Mouse (Mus musculus) kidney, embryonic 16.5 days (tissue): ENCODE measurements around the gene Hnrnpr. TPM values are rescaled to one million over a fixed set of nuclear protein-coding genes. Genes with fewer than 3 reads are reported as not detected.

Experiments
- ATAC-seq: fragments of 200-750 bp; cut with Nextera tagmentation; 2 replicates; pipeline ENCODE4 v1.8.0; 2017; ENCODE audit warnings: moderate TSS enrichment; ENCODE audit not compliant: low FRiP score, low TSS enrichment
- H3K27ac ChIP-seq: fragments of 300-500 bp; sonication (generic); 2 replicates; pipeline ENCODE4 v1.5.1; 2014; ENCODE audit warnings: low read length
- H3K27me3 ChIP-seq: fragments of 300-500 bp; sonication (generic); 2 replicates; pipeline ENCODE4 v1.6.1; 2014; ENCODE audit warnings: low read length, control low read depth, mixed read lengths; ENCODE audit not compliant: insufficient read depth
- H3K36me3 ChIP-seq: fragments of 300-500 bp; sonication (generic); 2 replicates; pipeline ENCODE4 v1.6.1; 2014; ENCODE audit warnings: low read length, control low read depth, mixed read lengths; ENCODE audit not compliant: insufficient read depth
- H3K4me1 ChIP-seq: fragments of 300-500 bp; sonication (generic); 2 replicates; pipeline ENCODE4 v1.6.1; 2014; ENCODE audit warnings: low read length, control low read depth, mixed read lengths; ENCODE audit not compliant: insufficient read depth
- H3K4me2 ChIP-seq: fragments of 300-500 bp; sonication (generic); replicated peaks from 2 replicates; pipeline ENCODE4 v1.6.1; 2014; ENCODE audit warnings: low read depth, low read length
- H3K4me3 ChIP-seq: fragments of 300-500 bp; sonication (generic); 2 replicates; pipeline ENCODE4 v1.5.1; 2014; ENCODE audit warnings: mild to moderate bottlenecking, low read length
- H3K9ac ChIP-seq: fragments of 300-500 bp; sonication (generic); replicated peaks from 2 replicates; pipeline ENCODE4 v1.6.1; 2014; ENCODE audit warnings: low read length
- H3K9me3 ChIP-seq: fragments of 300-500 bp; sonication (generic); 2 replicates; pipeline ENCODE4 v1.6.1; 2016; ENCODE audit warnings: low read length, control low read depth
- whole genome bisulfite sequencing: fragments of 180-500 bp; shearing (Covaris S2); extraction: QIAGEN DNeasy Blood & Tissue Kit; methylation state at CpG from one replicate; pipeline ENCODE4 v1.1.7; 2014; 5-methylcytosine and 5-hydroxymethylcytosine counted together
- polyA plus RNA-seq: library from polyadenylated mRNA; unstranded; fragments of >200 nt; fragmentation: Nextera tagmentation; extraction: Ambion mirVana; gene quantifications from 2 replicates; pipeline ENCODE4 v1.2.1, GENCODE M21; 2015

Gene Hnrnpr
- polyA plus RNA-seq = 181 TPM in 2 replicates

GRCm38 (mm10) chr4:136310229-136311041 lies at the start of gene Hnrnpr:
Gene Hnrnpr, plus strand, starts transcription at chr4:136310942.
- Histone ChIP-seq H3K27me3 (no peaks in the 10 kb centered on the region), H3K27ac (peak within 1 kb of the TSS; percentile 99), H3K36me3 (no peaks in the 10 kb centered on the region), H3K9me3 (no peaks in the 10 kb centered on the region), H3K4me1 (peaks cover 35% of the 10 kb centered on the region), H3K4me3 (peak within 1 kb of the TSS; percentile 100), H3K4me2 (peak within 1 kb of the TSS; percentile 93), H3K9ac (peak within 1 kb of the TSS; percentile 100)
- under 1% methylated on average over 60 of the region's 65 CpGs for WGBS
- ATAC-seq = peak; percentile 99

- 67% methylated on average over 10 of the region's 10 CpGs for WGBS
- no peak overlapping the region for H3K4me2 ChIP-seq
- H3K4me1 ChIP-seq = no peaks in the 10 kb centered on the region
- no peak overlapping the region for H3K4me3 ChIP-seq
- no peaks in the 10 kb centered on the region for H3K9me3 ChIP-seq
- ATAC-seq = peak; percentile 52; the same call in 1 of the 2 replicates
- H3K36me3 ChIP-seq = no peaks in the 10 kb centered on the region
- no peak overlapping the region for H3K27ac ChIP-seq
- H3K9ac ChIP-seq = no peak overlapping the region
- H3K27me3 ChIP-seq = no peaks in the 10 kb centered on the region
These were observed 48.8 kb upstream of the Hnrnpr start for GRCm38 (mm10) chr4:136261912-136262311.

GRCm38 (mm10) chr4:136263555-136263954 lies 47.2 kb upstream of the Hnrnpr start:
- Histone ChIP-seq H3K36me3 (no peaks in the 10 kb centered on the region), H3K4me1 (no peaks in the 10 kb centered on the region), H3K9me3 (no peaks in the 10 kb centered on the region), H3K4me2 (no peak overlapping the region), H3K27ac (no peak overlapping the region), H3K9ac (no peak overlapping the region), H3K27me3 (no peaks in the 10 kb centered on the region), H3K4me3 (no peak overlapping the region)
- ATAC-seq = no peak
- 95% methylated on average over 4 of the region's 4 CpGs for WGBS

- Histone ChIP-seq H3K27ac (no peak overlapping the region), H3K4me3 (no peak overlapping the region), H3K4me1 (no peaks in the 10 kb centered on the region), H3K27me3 (no peaks in the 10 kb centered on the region), H3K4me2 (no peak overlapping the region), H3K36me3 (no peaks in the 10 kb centered on the region), H3K9ac (no peak overlapping the region), H3K9me3 (no peaks in the 10 kb centered on the region)
- no peak for ATAC-seq
- 78% methylated on average over 9 of the region's 9 CpGs for WGBS
These were observed 43.9 kb upstream of the Hnrnpr start for GRCm38 (mm10) chr4:136266716-136267343.

- H3K36me3 ChIP-seq = no peaks in the 10 kb centered on the region
- no peaks in the 10 kb centered on the region for H3K27me3 ChIP-seq
- no peak overlapping the region for H3K4me3 ChIP-seq
- peaks cover 14% of the 10 kb centered on the region for H3K9me3 ChIP-seq
- 96% methylated on average over 1 of the region's 1 CpGs for WGBS
- no peak overlapping the region for H3K4me2 ChIP-seq
- ATAC-seq = no peak
- no peak overlapping the region for H3K27ac ChIP-seq
- H3K9ac ChIP-seq = no peak overlapping the region
- H3K4me1 ChIP-seq = no peaks in the 10 kb centered on the region
These were observed 41.8 kb upstream of the Hnrnpr start for GRCm38 (mm10) chr4:136268912-136269311.

GRCm38 (mm10) chr4:136270648-136271047 lies 40.1 kb upstream of the Hnrnpr start:
- Histone ChIP-seq H3K4me1 (no peaks in the 10 kb centered on the region), H3K9ac (no peak overlapping the region), H3K4me3 (no peak overlapping the region), H3K27me3 (no peaks in the 10 kb centered on the region), H3K27ac (no peak overlapping the region), H3K36me3 (no peaks in the 10 kb centered on the region), H3K4me2 (no peak overlapping the region), H3K9me3 (peaks cover 14% of the 10 kb centered on the region)
- no peak for ATAC-seq
- WGBS = 76% methylated on average over 8 of the region's 8 CpGs

- Histone ChIP-seq H3K4me3 (no peak overlapping the region), H3K9ac (no peak overlapping the region), H3K27me3 (no peaks in the 10 kb centered on the region), H3K27ac (no peak overlapping the region), H3K9me3 (no peaks in the 10 kb centered on the region), H3K36me3 (no peaks in the 10 kb centered on the region), H3K4me1 (peaks cover 24% of the 10 kb centered on the region), H3K4me2 (no peak overlapping the region)
- WGBS = 58% methylated on average over 8 of the region's 8 CpGs
- ATAC-seq = no peak
These were observed 29.6 kb upstream of the Hnrnpr start for GRCm38 (mm10) chr4:136281097-136281496.

GRCm38 (mm10) chr4:136281611-136282010 lies 29.1 kb upstream of the Hnrnpr start:
- no peak overlapping the region for H3K9ac ChIP-seq
- H3K36me3 ChIP-seq = no peaks in the 10 kb centered on the region
- H3K27ac ChIP-seq = 0 out of 2 replicates have a peak overlapping the region, but pooled peaks have one; percentile 2

GRCm38 (mm10) chr4:136282621-136283480 lies 27.9 kb upstream of the Hnrnpr start:
- Histone ChIP-seq H3K9ac (peak overlapping the region; percentile 52; the same call in 1 of the 2 replicates), H3K27ac (peak overlapping the region; percentile 89), H3K27me3 (no peaks in the 10 kb centered on the region), H3K4me3 (no peak overlapping the region), H3K4me2 (peak overlapping the region; percentile 10; the same call in 1 of the 2 replicates), H3K4me1 (peaks cover 34% of the 10 kb centered on the region), H3K9me3 (no peaks in the 10 kb centered on the region), H3K36me3 (peaks cover 8% of the 10 kb centered on the region)
- ATAC-seq = no peak
- 44% methylated on average over 10 of the region's 10 CpGs for WGBS

More at GRCm38 (mm10) chr4:136281611-136282010, 29.1 kb upstream of the Hnrnpr start:
- Histone ChIP-seq H3K4me1 (peaks cover 26% of the 10 kb centered on the region), H3K27me3 (no peaks in the 10 kb centered on the region), H3K9me3 (no peaks in the 10 kb centered on the region), H3K4me2 (no peak overlapping the region; the same call in 1 of the 2 replicates), H3K4me3 (no peak overlapping the region)
- WGBS = 17% methylated on average over 9 of the region's 9 CpGs
- ATAC-seq = no peak
